Mouse (Mus musculus) embryonic facial prominence, embryonic 15.5 days (tissue): ENCODE data around the gene Pilra. TPM values are rescaled to one million over a fixed set of nuclear protein-coding genes. Genes with fewer than 3 reads are reported as not detected.

Experiments used
- ATAC-seq: fragments of 200-750 bp; cut with Nextera tagmentation; 2 replicates; pipeline ENCODE4 v1.8.0; 2017; ENCODE audit warnings: low read depth, moderate TSS enrichment; ENCODE audit not compliant: insufficient number of reproducible peaks, low FRiP score, low TSS enrichment
- H3K27ac ChIP-seq: fragments of 300-500 bp; sonication (generic); replicated peaks from 2 replicates; pipeline ENCODE4 v1.5.1; 2015; ENCODE audit warnings: mild to moderate bottlenecking, inconsistent platforms
- H3K27me3 ChIP-seq: fragments of 300-500 bp; sonication (generic); 2 replicates; pipeline ENCODE4 v1.6.1; 2015; ENCODE audit warnings: inconsistent platforms
- H3K36me3 ChIP-seq: fragments of 300-500 bp; sonication (generic); 2 replicates; pipeline ENCODE4 v1.6.1; 2015; ENCODE audit warnings: mild to moderate bottlenecking, inconsistent platforms
- H3K4me1 ChIP-seq: fragments of 300-500 bp; sonication (generic); 2 replicates; pipeline ENCODE4 v1.6.1; 2015; ENCODE audit warnings: inconsistent platforms
- H3K4me2 ChIP-seq: fragments of 300-500 bp; sonication (generic); replicated peaks from 2 replicates; pipeline ENCODE4 v1.6.1; 2015; ENCODE audit warnings: mild to moderate bottlenecking, inconsistent platforms
- H3K4me3 ChIP-seq: fragments of 300-500 bp; sonication (generic); replicated peaks from 2 replicates; pipeline ENCODE4 v1.5.1; 2015; ENCODE audit warnings: mild to moderate bottlenecking, inconsistent platforms
- H3K9ac ChIP-seq: fragments of 300-500 bp; sonication (generic); 2 replicates; pipeline ENCODE4 v1.6.1; 2015; ENCODE audit warnings: inconsistent platforms
- H3K9me3 ChIP-seq: fragments of 300-500 bp; sonication (generic); replicated peaks from 2 replicates; pipeline ENCODE4 v1.6.1; 2016; ENCODE audit warnings: inconsistent platforms
- WGBS: fragments of 180-500 bp; shearing (Covaris S2); methylation state at CpG from one replicate; pipeline ENCODE4 v1.1.7; 2015; 5-methylcytosine and 5-hydroxymethylcytosine counted together
- polyA plus RNA-seq: library from polyadenylated mRNA; unstranded; fragments of >200 nt; fragmentation: Nextera tagmentation; extraction: Ambion mirVana; gene quantifications from 2 replicates; pipeline ENCODE4 v1.2.1, GENCODE M21; 2015

Pilra gene
- polyA plus RNA-seq, 1 experiment from 2014 or later = 1.5 TPM

- Histone ChIP-seq H3K36me3 (peaks cover 23% of the 10 kb centered on the region), H3K4me2 (no peak overlapping the region), H3K4me1 (peaks cover 22% of the 10 kb centered on the region), H3K9ac (no peak overlapping the region), H3K27ac (no peak overlapping the region; the same call in 1 of the 2 replicates), H3K27me3 (no peaks in the 10 kb centered on the region), H3K9me3 (no peaks in the 10 kb centered on the region), H3K4me3 (no peak overlapping the region)
- ATAC-seq = no peak
- 78% methylated on average over 7 of the region's 7 CpGs for WGBS
Measured at GRCm38 (mm10) chr5:137777267-137777845, 58.7 kb downstream of the Pilra start.

- Histone ChIP-seq H3K36me3 (peaks cover 14% of the 10 kb centered on the region), H3K4me3 (no peak overlapping the region), H3K27me3 (no peaks in the 10 kb centered on the region), H3K27ac (peak overlapping the region; percentile 65), H3K4me1 (peaks cover 22% of the 10 kb centered on the region), H3K4me2 (no peak overlapping the region), H3K9me3 (no peaks in the 10 kb centered on the region), H3K9ac (no peak overlapping the region)
- 22% methylated on average over 5 of the region's 5 CpGs for WGBS
- ATAC-seq = peak; percentile 48
Measured at GRCm38 (mm10) chr5:137776408-137776918, 59.6 kb downstream of the Pilra start.

- 78% methylated on average over 2 of the region's 2 CpGs for WGBS
- Histone ChIP-seq H3K9ac (no peak overlapping the region), H3K36me3 (peaks cover 6% of the 10 kb centered on the region; the same call in 1 of the 2 replicates), H3K9me3 (no peaks in the 10 kb centered on the region), H3K4me1 (peaks cover 22% of the 10 kb centered on the region), H3K4me2 (no peak overlapping the region), H3K4me3 (no peak overlapping the region), H3K27me3 (no peaks in the 10 kb centered on the region), H3K27ac (peak overlapping the region; percentile 65)
- ATAC-seq = no peak
Measured at GRCm38 (mm10) chr5:137775587-137776290, 60.3 kb downstream of the Pilra start.

GRCm38 (mm10) chr5:137772755-137773154 is 63.3 kb downstream of the Pilra start:
- Histone ChIP-seq H3K4me2 (no peak overlapping the region), H3K9ac (no peak overlapping the region), H3K4me3 (no peak overlapping the region), H3K36me3 (no peaks in the 10 kb centered on the region), H3K9me3 (no peaks in the 10 kb centered on the region), H3K4me1 (peaks cover 5% of the 10 kb centered on the region; the same call in 1 of the 2 replicates), H3K27ac (no peak overlapping the region), H3K27me3 (no peaks in the 10 kb centered on the region)
- ATAC-seq = no peak

Other genes with a start within 250 kb of the Pilra start
- gene Mospd3, start 235.2 kb downstream of the Pilra start, polyA plus RNA-seq = 43.3 and 47.3 TPM in 2 replicates
- 261 and 273 TPM in 2 replicates for gene Pcolce, start 222.5 kb downstream of the Pilra start, polyA plus RNA-seq
- gene Fbxo24, start 207.3 kb downstream of the Pilra start, polyA plus RNA-seq = 0.25 and 0.26 TPM in 2 replicates
- gene Lrch4, start 207.2 kb downstream of the Pilra start, polyA plus RNA-seq = 37.2 and 48.9 TPM in 2 replicates
- 12.7 and 13.1 TPM in 2 replicates for gene Gm20605, start 207.1 kb downstream of the Pilra start, polyA plus RNA-seq
- 10.1 and 10.2 TPM in 2 replicates for gene Sap25, start 194.9 kb downstream of the Pilra start, polyA plus RNA-seq
- gene Irs3, start 190.6 kb downstream of the Pilra start, polyA plus RNA-seq = 0.16 and 0.28 TPM in 2 replicates
- 16.5 and 18.1 TPM in 2 replicates for gene Agfg2, start 151.6 kb downstream of the Pilra start, polyA plus RNA-seq
- 4.6 and 4.7 TPM in 2 replicates for gene Nyap1, start 94.7 kb downstream of the Pilra start, polyA plus RNA-seq
- 167 and 175 TPM in 2 replicates for gene Tsc22d4, start 90.6 kb downstream of the Pilra start, polyA plus RNA-seq
- gene Ppp1r35, start 57.4 kb downstream of the Pilra start, polyA plus RNA-seq = 34.5 and 39.9 TPM in 2 replicates
- gene Mepce, start 48.6 kb downstream of the Pilra start, polyA plus RNA-seq = 12.4 and 13.7 TPM in 2 replicates
- 22.4 and 26.1 TPM in 2 replicates for gene Zcwpw1, start 48.5 kb downstream of the Pilra start, polyA plus RNA-seq
- 0.19 TPM in 1 of 2 replicates, not detected in the other for gene Pilrb1, start 21.8 kb upstream of the Pilra start, polyA plus RNA-seq
- 0.39 and 1.2 TPM in 2 replicates for gene Pilrb2, start 35.5 kb upstream of the Pilra start, polyA plus RNA-seq
- 0.17 and 0.33 TPM in 2 replicates for gene Cyp3a13, start 85.3 kb upstream of the Pilra start, polyA plus RNA-seq
- 0.92 and 1.2 TPM in 2 replicates for gene Gjc3, start 126.8 kb upstream of the Pilra start, polyA plus RNA-seq
- 0.17 TPM in 1 of 2 replicates, not detected in the other for gene Azgp1, start 145.2 kb upstream of the Pilra start, polyA plus RNA-seq
- gene Smok3a, start 185.0 kb upstream of the Pilra start, polyA plus RNA-seq = not detected in 2 replicates
- gene Smok3b, start 185.1 kb upstream of the Pilra start, polyA plus RNA-seq = not detected in 2 replicates
- gene Smok3c, start 216.9 kb upstream of the Pilra start, polyA plus RNA-seq = not detected in 2 replicates
- 16.5 and 17.8 TPM in 2 replicates for gene Zkscan1, start 248.8 kb upstream of the Pilra start, polyA plus RNA-seq